Mouse (Mus musculus): ENCODE measurements at regions not wholly inside any gene's neighbourhood (a gene's known extent, or its start where the extent isn't known, plus 50 kb on each side); places are given as distances from the start of the nearest gene placed in this dataset.

DNA sequence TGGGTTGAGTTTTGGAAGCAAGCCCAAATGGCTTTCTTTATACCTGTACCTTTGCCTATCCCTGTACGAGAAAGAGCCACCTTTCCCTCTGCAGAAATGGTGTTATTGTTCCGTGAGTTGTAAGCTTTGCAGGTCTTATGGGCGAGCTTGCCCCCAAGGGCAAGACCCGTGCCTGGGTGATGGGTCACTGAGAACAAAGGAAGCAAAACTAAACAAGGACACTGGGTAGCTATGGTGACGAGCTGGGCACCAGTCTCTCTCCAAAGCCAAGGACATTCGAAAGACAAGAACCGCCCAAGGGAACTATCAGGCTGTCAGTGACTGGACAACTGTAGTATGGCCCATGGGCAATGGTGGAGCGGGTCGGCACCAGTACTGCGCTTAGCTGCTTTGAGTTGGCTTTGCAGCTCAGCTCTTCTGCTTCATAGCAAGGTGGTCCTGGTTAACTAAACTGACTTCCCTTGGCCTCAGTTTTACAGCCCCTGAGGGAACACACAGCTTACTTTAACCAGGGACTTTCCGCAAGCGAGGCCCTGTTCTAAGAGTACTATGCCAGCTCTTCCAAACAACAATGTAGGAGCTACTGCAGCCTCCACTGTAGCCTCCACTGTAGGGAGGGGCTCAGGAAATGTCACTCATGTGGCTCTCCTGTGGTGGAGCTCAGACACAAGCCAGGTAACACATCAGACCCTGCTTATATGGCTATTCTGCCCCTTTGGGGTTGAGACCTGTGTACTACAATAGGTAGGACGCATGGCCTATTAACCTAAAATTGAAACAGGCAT is 124.1 kb downstream of the Sp3 start:
- no peaks in the 10 kb centered on the region for H3K9me3 ChIP-seq (replicated peaks; ENCODE audit: control insufficient read depth, low read length)
- no peak for DNase-seq (ENCODE audit: low spot score)
- H3K9ac ChIP-seq (ENCODE audit: low read length): no peak overlapping the region
- H3K27ac ChIP-seq (ENCODE audit: low read depth, low read length): no peak overlapping the region
- ATAC-seq: no peak
- no peaks in the 10 kb centered on the region for H3K27me3 ChIP-seq (replicated peaks; ENCODE audit: control insufficient read depth, insufficient read depth, low read length)
- H3K4me1 ChIP-seq (ENCODE audit: control insufficient read depth, insufficient read depth, low read length): no peaks in the 10 kb centered on the region
- no peaks in the 10 kb centered on the region for H3K36me3 ChIP-seq (ENCODE audit: control insufficient read depth, insufficient read depth, low read length)
- 85% methylated on average over 13 of the region's 13 CpGs for WGBS
- no peak overlapping the region for H3K4me3 ChIP-seq (ENCODE audit: low read depth, low read length)
- H3K4me2 ChIP-seq (ENCODE audit: low read length): no peak overlapping the region

DNA sequence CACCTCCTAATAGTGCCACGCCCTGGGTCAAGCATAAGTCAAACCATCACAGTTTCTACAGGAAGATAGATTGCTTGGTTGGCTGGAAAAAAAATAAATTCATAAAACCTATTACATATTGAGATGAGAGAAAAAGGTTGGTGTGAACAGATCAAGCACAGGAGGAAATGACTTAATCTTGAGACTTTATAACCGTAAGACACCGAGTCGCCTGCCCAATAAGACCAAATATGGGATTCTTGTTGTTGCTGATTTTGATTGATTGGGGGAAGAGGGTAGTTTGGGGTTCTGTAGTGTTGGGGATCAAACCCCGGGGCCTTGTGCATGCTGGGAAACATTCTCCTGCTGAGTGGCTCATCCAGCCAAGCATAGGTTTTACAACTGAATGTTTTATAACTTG is 122.9 kb downstream of the Sp3 start:
- no peak overlapping the region for H3K27ac ChIP-seq (ENCODE audit: low read depth, low read length)
- H3K36me3 ChIP-seq (ENCODE audit: control insufficient read depth, insufficient read depth, low read length): no peaks in the 10 kb centered on the region
- H3K4me1 ChIP-seq (ENCODE audit: control insufficient read depth, insufficient read depth, low read length): no peaks in the 10 kb centered on the region
- no peak overlapping the region for H3K4me3 ChIP-seq (ENCODE audit: low read depth, low read length)
- H3K9ac ChIP-seq (ENCODE audit: low read length): no peak overlapping the region
- no peaks in the 10 kb centered on the region for H3K9me3 ChIP-seq (replicated peaks; ENCODE audit: control insufficient read depth, low read length)
- no peak for DNase-seq (ENCODE audit: low spot score)
- WGBS: 97% methylated on average over 5 of the region's 5 CpGs
- no peak overlapping the region for H3K4me2 ChIP-seq (ENCODE audit: low read length)
- no peaks in the 10 kb centered on the region for H3K27me3 ChIP-seq (replicated peaks; ENCODE audit: control insufficient read depth, insufficient read depth, low read length)
- no peak for ATAC-seq

DNA sequence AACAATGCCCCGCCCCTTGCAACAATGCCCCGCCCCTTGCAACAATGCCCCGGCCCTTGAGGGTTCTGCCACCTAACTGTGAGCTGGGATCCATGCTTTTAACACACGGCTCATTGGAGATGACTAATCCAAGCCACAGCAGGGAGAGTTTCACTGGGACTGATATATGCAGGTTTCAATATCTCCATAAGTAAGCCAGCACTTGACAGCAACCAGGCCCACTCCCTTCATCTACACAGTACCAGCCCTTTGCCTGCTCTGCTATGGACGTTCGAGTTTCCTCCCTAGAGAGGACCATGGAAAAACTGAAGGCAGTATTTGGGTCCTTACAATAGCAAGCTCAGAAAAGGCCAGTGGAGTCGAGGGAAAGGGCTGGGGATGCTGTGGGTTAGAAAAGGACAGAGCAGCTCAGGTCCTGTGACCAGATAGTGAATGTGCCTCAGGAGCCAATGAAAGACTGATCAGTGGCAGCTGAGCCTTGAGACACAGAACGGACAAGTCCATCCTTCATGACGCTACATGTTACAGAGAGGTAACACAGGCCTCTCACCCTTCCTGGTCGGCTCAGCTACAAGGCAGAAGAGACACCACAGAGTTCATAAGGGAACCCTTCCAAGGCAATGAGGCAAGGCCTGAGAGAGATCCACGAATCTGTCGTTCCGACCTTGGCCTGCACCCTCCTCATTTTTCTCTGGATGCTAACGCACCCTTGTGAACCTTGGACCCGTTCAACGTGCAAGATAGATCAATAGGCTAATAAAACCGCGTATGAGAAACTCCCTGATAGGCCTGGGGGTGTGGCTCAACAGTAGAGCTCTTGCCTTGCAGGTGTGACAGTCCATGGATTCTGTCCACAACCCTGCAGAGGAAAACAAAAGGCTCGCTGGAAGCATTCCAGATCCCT is 114.5 kb downstream of the Sp3 start:
- WGBS: 43% methylated on average over 19 of the region's 19 CpGs
- peak; percentile 32; the same call in 1 of the 2 replicates for ATAC-seq
- Histone ChIP-seq H3K27ac (ENCODE audit: low read depth, low read length) (no peak overlapping the region), H3K27me3 (replicated peaks; ENCODE audit: control insufficient read depth, insufficient read depth, low read length) (no peaks in the 10 kb centered on the region), H3K4me1 (ENCODE audit: control insufficient read depth, insufficient read depth, low read length) (peaks cover 6% of the 10 kb centered on the region), H3K4me2 (ENCODE audit: low read length) (no peak overlapping the region), H3K9me3 (replicated peaks; ENCODE audit: control insufficient read depth, low read length) (no peaks in the 10 kb centered on the region), H3K4me3 (ENCODE audit: low read depth, low read length) (no peak overlapping the region), H3K9ac (ENCODE audit: low read length) (no peak overlapping the region), H3K36me3 (ENCODE audit: control insufficient read depth, insufficient read depth, low read length) (no peaks in the 10 kb centered on the region)
- DNase-seq (ENCODE audit: low spot score): peak; percentile 66

DNA sequence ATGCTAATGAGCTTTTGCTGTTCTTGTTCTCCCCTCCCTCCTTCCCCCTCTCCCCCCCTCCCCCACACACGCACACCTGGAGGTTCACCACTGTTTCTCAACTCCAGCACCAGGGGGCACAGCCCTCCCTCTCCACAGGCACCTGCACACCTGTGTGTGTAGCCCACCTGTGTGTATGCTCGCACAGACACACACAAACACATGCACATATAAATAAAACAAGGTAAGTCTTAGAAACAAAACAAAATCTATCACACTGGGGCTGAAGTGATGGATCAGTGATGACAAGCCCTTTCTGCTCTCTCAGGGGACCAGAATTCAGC is 113.9 kb downstream of the Sp3 start:
- Histone ChIP-seq H3K27me3 (replicated peaks; ENCODE audit: control insufficient read depth, insufficient read depth, low read length) (no peaks in the 10 kb centered on the region), H3K4me3 (ENCODE audit: low read depth, low read length) (no peak overlapping the region), H3K9me3 (replicated peaks; ENCODE audit: control insufficient read depth, low read length) (no peaks in the 10 kb centered on the region), H3K27ac (ENCODE audit: low read depth, low read length) (no peak overlapping the region), H3K4me1 (ENCODE audit: control insufficient read depth, insufficient read depth, low read length) (peaks cover 6% of the 10 kb centered on the region), H3K4me2 (ENCODE audit: low read length) (no peak overlapping the region), H3K9ac (ENCODE audit: low read length) (no peak overlapping the region), H3K36me3 (ENCODE audit: control insufficient read depth, insufficient read depth, low read length) (no peaks in the 10 kb centered on the region)
- 33% methylated on average over 2 of the region's 2 CpGs for WGBS
- ATAC-seq (0 out of 2 replicates have a peak, but pooled peaks have one; percentile 12), DNase-seq (ENCODE audit: low spot score) (no peak)

DNA sequence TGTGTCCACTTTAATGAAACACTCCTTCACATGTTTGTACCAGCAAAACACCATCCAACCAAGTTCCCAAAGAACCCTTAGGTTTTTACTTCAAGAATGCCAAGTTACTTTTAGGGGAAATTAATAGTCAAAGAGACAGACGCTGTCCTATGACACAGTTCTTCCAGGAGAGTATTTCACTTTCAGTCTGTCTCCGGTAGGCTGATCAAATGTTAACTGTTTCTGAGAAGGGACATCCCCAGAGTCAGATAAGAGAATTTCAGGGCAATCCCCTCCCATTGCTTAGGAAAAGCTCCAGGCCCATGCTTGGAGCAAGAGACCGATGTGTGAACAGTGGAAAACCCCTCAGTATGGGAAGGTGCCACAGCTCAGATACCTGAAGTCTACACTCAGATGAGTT is 112.1 kb downstream of the Sp3 start:
- DNase-seq (ENCODE audit: low spot score) (no peak), ATAC-seq (no peak)
- no peaks in the 10 kb centered on the region for H3K27me3 ChIP-seq (replicated peaks; ENCODE audit: control insufficient read depth, insufficient read depth, low read length)
- peaks cover 6% of the 10 kb centered on the region for H3K4me1 ChIP-seq (ENCODE audit: control insufficient read depth, insufficient read depth, low read length)
- no peak overlapping the region for H3K27ac ChIP-seq (ENCODE audit: low read depth, low read length)
- no peak overlapping the region for H3K9ac ChIP-seq (ENCODE audit: low read length)
- WGBS: 97% methylated on average over 3 of the region's 3 CpGs
- no peaks in the 10 kb centered on the region for H3K9me3 ChIP-seq (replicated peaks; ENCODE audit: control insufficient read depth, low read length)
- H3K36me3 ChIP-seq (ENCODE audit: control insufficient read depth, insufficient read depth, low read length): no peaks in the 10 kb centered on the region
- H3K4me3 ChIP-seq (ENCODE audit: low read depth, low read length): no peak overlapping the region
- no peak overlapping the region for H3K4me2 ChIP-seq (ENCODE audit: low read length)

DNA sequence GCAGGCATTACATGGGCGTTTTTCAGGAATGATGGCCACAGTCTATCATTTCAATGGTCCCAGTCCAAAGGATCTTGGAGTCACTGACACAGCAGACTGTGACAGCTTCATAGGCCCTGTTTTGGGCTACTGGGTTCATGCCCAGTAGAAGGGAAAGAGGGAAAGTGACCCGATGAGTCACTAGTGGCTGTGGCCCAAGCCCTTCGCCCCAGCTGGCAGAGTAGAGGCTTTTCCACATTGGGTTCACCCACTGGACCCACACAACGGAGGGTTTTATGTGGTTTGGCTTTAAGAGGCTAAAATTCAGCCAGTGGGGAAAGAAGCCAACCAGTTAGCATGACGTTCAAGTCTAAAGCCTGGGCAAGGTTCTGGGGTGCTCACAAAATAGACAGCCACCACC is 108.4 kb downstream of the Sp3 start:
- Histone ChIP-seq H3K4me3 (ENCODE audit: low read depth, low read length) (no peak overlapping the region), H3K9ac (ENCODE audit: low read length) (no peak overlapping the region), H3K9me3 (replicated peaks; ENCODE audit: control insufficient read depth, low read length) (no peaks in the 10 kb centered on the region), H3K36me3 (ENCODE audit: control insufficient read depth, insufficient read depth, low read length) (no peaks in the 10 kb centered on the region), H3K4me1 (ENCODE audit: control insufficient read depth, insufficient read depth, low read length) (no peaks in the 10 kb centered on the region), H3K27ac (ENCODE audit: low read depth, low read length) (no peak overlapping the region), H3K4me2 (ENCODE audit: low read length) (no peak overlapping the region), H3K27me3 (replicated peaks; ENCODE audit: control insufficient read depth, insufficient read depth, low read length) (no peaks in the 10 kb centered on the region)
- ATAC-seq: no peak
- no peak for DNase-seq (ENCODE audit: low spot score)
- 86% methylated on average over 5 of the region's 5 CpGs for WGBS

DNA sequence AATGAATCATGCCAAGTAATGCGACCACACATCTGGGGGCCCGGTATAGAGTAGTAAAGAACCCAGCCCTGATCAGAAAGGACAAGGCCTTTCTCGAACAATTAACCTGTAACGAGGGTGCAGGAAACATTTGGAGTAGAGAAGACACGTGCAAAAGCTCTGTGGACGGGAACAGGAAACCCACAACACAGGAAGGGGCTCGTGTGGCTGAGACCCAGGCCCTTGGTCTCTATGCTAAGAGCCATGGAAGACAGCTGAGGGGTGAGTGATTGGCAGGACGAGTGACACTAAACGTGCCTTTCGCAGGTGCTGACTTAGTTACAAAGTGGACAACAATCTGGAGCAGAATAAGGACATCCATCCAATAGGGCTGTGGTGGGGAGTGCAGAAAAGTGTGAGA is 106.3 kb downstream of the Sp3 start:
- no peak overlapping the region for H3K4me2 ChIP-seq (ENCODE audit: low read length)
- no peak for DNase-seq (ENCODE audit: low spot score)
- H3K9me3 ChIP-seq (replicated peaks; ENCODE audit: control insufficient read depth, low read length): no peaks in the 10 kb centered on the region
- H3K4me1 ChIP-seq (ENCODE audit: control insufficient read depth, insufficient read depth, low read length): no peaks in the 10 kb centered on the region
- H3K27ac ChIP-seq (ENCODE audit: low read depth, low read length): no peak overlapping the region
- 79% methylated on average over 10 of the region's 10 CpGs for WGBS
- no peaks in the 10 kb centered on the region for H3K36me3 ChIP-seq (ENCODE audit: control insufficient read depth, insufficient read depth, low read length)
- no peak overlapping the region for H3K4me3 ChIP-seq (ENCODE audit: low read depth, low read length)
- no peaks in the 10 kb centered on the region for H3K27me3 ChIP-seq (replicated peaks; ENCODE audit: control insufficient read depth, insufficient read depth, low read length)
- no peak for ATAC-seq
- no peak overlapping the region for H3K9ac ChIP-seq (ENCODE audit: low read length)

DNA sequence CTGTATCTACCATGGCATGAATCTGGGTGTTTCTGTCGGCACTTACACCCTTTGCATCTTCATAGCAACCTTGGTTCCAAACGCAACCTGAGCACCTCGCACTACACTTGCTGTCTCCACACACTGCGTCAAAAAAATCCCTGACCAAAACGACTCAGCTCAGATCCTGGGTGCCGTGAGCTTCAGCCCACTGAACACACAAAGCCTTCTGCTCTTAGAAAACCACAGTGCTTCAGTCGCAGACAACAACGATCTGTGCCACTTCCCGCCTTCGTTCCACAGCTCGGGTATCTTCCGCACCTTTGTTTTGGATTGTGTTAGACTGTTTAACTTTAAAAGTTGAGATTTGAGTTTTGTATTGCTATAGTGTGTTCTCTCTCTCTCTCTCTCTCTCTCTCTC is 105.7 kb downstream of the Sp3 start:
- ATAC-seq (no peak), DNase-seq (ENCODE audit: low spot score) (no peak)
- Histone ChIP-seq H3K4me2 (ENCODE audit: low read length) (no peak overlapping the region), H3K4me3 (ENCODE audit: low read depth, low read length) (no peak overlapping the region), H3K4me1 (ENCODE audit: control insufficient read depth, insufficient read depth, low read length) (no peaks in the 10 kb centered on the region), H3K27me3 (replicated peaks; ENCODE audit: control insufficient read depth, insufficient read depth, low read length) (no peaks in the 10 kb centered on the region), H3K36me3 (ENCODE audit: control insufficient read depth, insufficient read depth, low read length) (no peaks in the 10 kb centered on the region), H3K9ac (ENCODE audit: low read length) (no peak overlapping the region), H3K27ac (ENCODE audit: low read depth, low read length) (no peak overlapping the region), H3K9me3 (replicated peaks; ENCODE audit: control insufficient read depth, low read length) (no peaks in the 10 kb centered on the region)
- 88% methylated on average over 12 of the region's 12 CpGs for WGBS

DNA sequence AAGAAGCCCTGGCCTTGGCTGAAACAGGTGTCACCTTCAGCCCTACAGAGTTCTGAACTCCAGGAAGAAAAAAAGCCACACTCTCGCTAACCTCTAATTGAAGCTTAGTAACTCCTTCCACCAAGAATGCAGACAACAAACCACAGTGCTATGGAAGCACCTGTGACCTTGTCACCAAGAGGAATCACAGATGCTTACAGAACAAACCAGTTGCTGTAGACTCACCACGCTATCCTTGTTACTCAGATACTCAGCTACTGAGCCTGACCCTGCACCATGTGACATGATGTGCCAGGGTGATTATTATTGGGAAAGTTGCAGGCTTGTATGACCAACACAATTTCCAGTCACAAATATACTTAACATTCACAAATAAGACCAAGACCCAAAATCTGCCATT is 104.6 kb downstream of the Sp3 start:
- 89% methylated on average over 2 of the region's 2 CpGs for WGBS
- Histone ChIP-seq H3K4me1 (ENCODE audit: control insufficient read depth, insufficient read depth, low read length) (no peaks in the 10 kb centered on the region), H3K27me3 (replicated peaks; ENCODE audit: control insufficient read depth, insufficient read depth, low read length) (no peaks in the 10 kb centered on the region)

More for the DNA sequence above, 104.6 kb downstream of the Sp3 start:
- H3K9me3 ChIP-seq (replicated peaks; ENCODE audit: control insufficient read depth, low read length): no peaks in the 10 kb centered on the region
- ATAC-seq: no peak
- no peak overlapping the region for H3K27ac ChIP-seq (ENCODE audit: low read depth, low read length)
- no peak overlapping the region for H3K9ac ChIP-seq (ENCODE audit: low read length)
- no peak overlapping the region for H3K4me3 ChIP-seq (ENCODE audit: low read depth, low read length)
- no peak overlapping the region for H3K4me2 ChIP-seq (ENCODE audit: low read length)
- H3K36me3 ChIP-seq (ENCODE audit: control insufficient read depth, insufficient read depth, low read length): no peaks in the 10 kb centered on the region
- DNase-seq (ENCODE audit: low spot score): no peak
